Mouse (Mus musculus) ES-CJ7 (cell line): ENCODE measurements at regions not wholly inside any gene's neighbourhood (a gene's known extent, or its start where the extent isn't known, plus 50 kb on each side); places are given as distances from the start of the nearest gene placed in this dataset.

Experiments
- DNase-seq: peaks from one replicate; pipeline ENCODE4 v3.0.0; 2011; ENCODE audit warnings: low read depth, low spot score

- no peak for DNase-seq
Measured at GRCm38 (mm10) chr9:120812667-120813210, 116.3 kb upstream of the Ctnnb1 start.

GRCm38 (mm10) chr9:120814286-120814685, 114.7 kb upstream of the Ctnnb1 start:
- DNase-seq, result no peak

- DNase-seq, result peak; percentile 33
Measured at GRCm38 (mm10) chr9:120818726-120819317, 110.2 kb upstream of the Ctnnb1 start.

- no peak for DNase-seq
Measured at GRCm38 (mm10) chr9:120820892-120821291, 108.1 kb upstream of the Ctnnb1 start.

- DNase-seq, result no peak
Measured at GRCm38 (mm10) chr9:120823397-120823796, 105.6 kb upstream of the Ctnnb1 start.

GRCm38 (mm10) chr9:120826266-120826665, 102.8 kb upstream of the Ctnnb1 start:
- DNase-seq, result no peak

- no peak for DNase-seq
Measured at GRCm38 (mm10) chr9:120830526-120830925, 98.5 kb upstream of the Ctnnb1 start.

- peak; percentile 10 for DNase-seq
Measured at GRCm38 (mm10) chr9:120834166-120834565, 94.8 kb upstream of the Ctnnb1 start.

- DNase-seq, result no peak
Measured at GRCm38 (mm10) chr9:120835621-120836020, 93.4 kb upstream of the Ctnnb1 start.

GRCm38 (mm10) chr9:120837431-120838150, 91.4 kb upstream of the Ctnnb1 start:
- DNase-seq, result no peak

GRCm38 (mm10) chr9:120843753-120844152, 85.3 kb upstream of the Ctnnb1 start:
- no peak for DNase-seq

GRCm38 (mm10) chr9:120845538-120845937, 83.5 kb upstream of the Ctnnb1 start:
- DNase-seq, result no peak

- no peak for DNase-seq
Measured at GRCm38 (mm10) chr9:120847649-120848048, 81.4 kb upstream of the Ctnnb1 start.

GRCm38 (mm10) chr9:120848962-120849361, 80.1 kb upstream of the Ctnnb1 start:
- DNase-seq, result no peak

GRCm38 (mm10) chr9:120850092-120850491, 78.9 kb upstream of the Ctnnb1 start:
- no peak for DNase-seq

- no peak for DNase-seq
Measured at GRCm38 (mm10) chr9:120851914-120852313, 77.1 kb upstream of the Ctnnb1 start.

GRCm38 (mm10) chr9:120852572-120852971, 76.4 kb upstream of the Ctnnb1 start:
- no peak for DNase-seq

- no peak for DNase-seq
Measured at GRCm38 (mm10) chr9:120853032-120853597, 75.9 kb upstream of the Ctnnb1 start.

- peak; percentile 8 for DNase-seq
Measured at GRCm38 (mm10) chr9:120854351-120854750, 74.7 kb upstream of the Ctnnb1 start.

- no peak for DNase-seq
Measured at GRCm38 (mm10) chr9:120855293-120856050, 73.5 kb upstream of the Ctnnb1 start.

- DNase-seq, result no peak
Measured at GRCm38 (mm10) chr9:120857849-120858510, 71.0 kb upstream of the Ctnnb1 start.
